ENCODE assay signal across 30 mouse cellular contexts in the genomic region with DNA sequence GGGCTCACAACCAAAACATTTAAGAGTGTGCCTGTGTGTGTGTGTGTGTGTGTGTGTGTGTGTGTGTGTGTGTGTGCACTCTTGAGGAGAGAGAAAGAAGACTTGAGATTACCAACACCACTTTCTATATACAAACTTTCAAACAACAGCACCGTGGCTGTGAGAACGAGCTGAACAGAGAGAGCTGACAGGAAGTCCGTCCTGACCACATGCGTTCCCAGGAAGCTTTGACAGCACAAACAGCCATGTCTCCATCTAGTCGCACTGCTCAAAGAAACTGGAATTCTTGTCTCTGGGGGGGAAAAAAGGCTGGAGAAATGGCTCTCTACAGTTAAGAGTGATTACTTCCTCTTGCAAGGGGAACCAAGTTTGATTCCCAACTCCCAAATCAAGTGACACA. TPM values are rescaled to one million over a fixed set of nuclear protein-coding genes. Genes with fewer than 3 reads are reported as not detected.
DNase-seq lines count a peak whose midpoint lies in the region; ATAC-seq and TF ChIP-seq lines count a peak whose summit lies in the region.
"Had no signal": no experiment of that assay in that cellular context is flagged by ENCODE, and none has a peak within 500 bp of the region (broad histone marks: within the 10 kb centered on the region; RNA-seq: fewer than 3 reads in every experiment).

No protein-coding gene starts in this region.

- no peak overlapping the region for H3K27ac ChIP-seq in kidney, postnatal 0 days
- H3K27ac ChIP-seq in kidney, adult 2 months (ENCODE audit: insufficient read depth, low read depth, low read length): no peak overlapping the region
- H3K27ac ChIP-seq in lung, embryonic 16.5 days (ENCODE audit: low read length): peak overlapping the region; percentile 55
- H3K27ac ChIP-seq in limb, embryonic 10.5 days: no peak overlapping the region
- H3K27ac ChIP-seq: embryonic facial prominence, embryonic 10.5 days; embryonic facial prominence, embryonic 13.5 days; forebrain, embryonic 10.5 days; forebrain, embryonic 13.5 days; gastrocnemius, adult 2 months; heart, adult 2 months; heart, embryonic 15.5 days; hindbrain, embryonic 10.5 days; hindbrain, embryonic 13.5 days had no signal

- no peak for TF ChIP-seq POLR2A in kidney, adult 2 months (IDR thresholded peaks at IDR 0.05; ENCODE audit: low read depth, low read length)

- DNase-seq in kidney, postnatal 0 days (ENCODE audit: low spot score): peak; percentile 32
- DNase-seq in kidney, adult 2 months: no peak
- no peak for DNase-seq in lung, adult 18-20 months
- DNase-seq in limb, embryonic 10.5 days (ENCODE audit: low spot score): peak; percentile 28
- peak; percentile 27 for DNase-seq in lung, postnatal 36 days
- DNase-seq in left cerebral cortex, adult 11 months (ENCODE audit: low spot score): no peak
- DNase-seq: adrenal gland, adult 2 months; adrenal gland, postnatal 14 days; cerebellum, adult 11-12 months; cerebellum, adult 8-10 months; cerebellum, postnatal 10 days; cerebellum, postnatal 36 days; embryo, embryonic 11 days; gastrocnemius, adult 2 months; gastrocnemius, postnatal 14 days; heart, adult 2 months; heart, postnatal 10 days; heart, postnatal 36 days had no signal

- H3K36me3 ChIP-seq in kidney, postnatal 0 days (ENCODE audit: insufficient read depth, low read length): no peaks in the 10 kb centered on the region
- no peaks in the 10 kb centered on the region for H3K36me3 ChIP-seq in kidney, adult 2 months (ENCODE audit: control insufficient read depth, insufficient read depth, low read length)
- H3K36me3 ChIP-seq in lung, embryonic 16.5 days (ENCODE audit: control insufficient read depth, insufficient read depth, low read length): no peaks in the 10 kb centered on the region
- no peaks in the 10 kb centered on the region for H3K36me3 ChIP-seq in limb, embryonic 10.5 days
- H3K36me3 ChIP-seq: embryonic facial prominence, embryonic 10.5 days; embryonic facial prominence, embryonic 13.5 days; forebrain, embryonic 10.5 days; heart, embryonic 15.5 days; hindbrain, embryonic 10.5 days; hindbrain, embryonic 13.5 days had no signal

- WGBS in kidney, postnatal 0 days: 55% methylated on average over 5 of the region's 5 CpGs
- 58% methylated on average over 5 of the region's 5 CpGs for WGBS in kidney, adult 2 months
- 24% methylated on average over 5 of the region's 5 CpGs for WGBS in lung, embryonic 16.5 days
- 66% methylated on average over 5 of the region's 5 CpGs for WGBS in limb, embryonic 10.5 days

- H3K4me3 ChIP-seq in kidney, postnatal 0 days (replicated peaks; ENCODE audit: low read depth, low read length): no peak overlapping the region
- H3K4me3 ChIP-seq in kidney, adult 2 months (ENCODE audit: insufficient read depth, low read depth, low read length): no peak overlapping the region
- H3K4me3 ChIP-seq in lung, embryonic 16.5 days (ENCODE audit: low read length): no peak overlapping the region
- H3K4me3 ChIP-seq in limb, embryonic 10.5 days: no peak overlapping the region
- H3K4me3 ChIP-seq: embryonic facial prominence, embryonic 10.5 days; embryonic facial prominence, embryonic 13.5 days; forebrain, embryonic 10.5 days; forebrain, embryonic 13.5 days; gastrocnemius, adult 2 months; heart, adult 2 months; heart, embryonic 15.5 days; hindbrain, embryonic 10.5 days; hindbrain, embryonic 13.5 days had no signal

- no peak for ATAC-seq in kidney, postnatal 0 days (replicated peaks; ENCODE audit: low FRiP score, low read depth)
- ATAC-seq in lung, embryonic 16.5 days (ENCODE audit: low read depth): peak; percentile 74; the same call in 1 of the 2 replicates
- ATAC-seq: CD4-positive, CD25-positive, alpha-beta regulatory T cell, adult 4 months; forebrain, embryonic 13.5 days; forebrain, embryonic 16.5 days; hindbrain, embryonic 16.5 days had no signal

- H3K9ac ChIP-seq in kidney, postnatal 0 days (ENCODE audit: low read depth, low read length): no peak overlapping the region
- no peak overlapping the region for H3K9ac ChIP-seq in lung, embryonic 16.5 days (ENCODE audit: low read length)
- H3K9ac ChIP-seq: forebrain, embryonic 13.5 days; heart, embryonic 15.5 days; hindbrain, embryonic 13.5 days had no signal

- H3K4me2 ChIP-seq in kidney, postnatal 0 days (ENCODE audit: low read length): no peak overlapping the region
- no peak overlapping the region for H3K4me2 ChIP-seq in lung, embryonic 16.5 days (ENCODE audit: low read depth, low read length)
- H3K4me2 ChIP-seq: embryonic facial prominence, embryonic 13.5 days; forebrain, embryonic 13.5 days; heart, embryonic 11.5 days; heart, embryonic 15.5 days; hindbrain, embryonic 13.5 days had no signal

- no peak for TF ChIP-seq CTCF in kidney, postnatal 0 days (IDR thresholded peaks at IDR 0.05; ENCODE audit: low read depth)
- no peak for TF ChIP-seq CTCF in kidney, adult 2 months (conservative IDR thresholded peaks at IDR 0.05; ENCODE audit: insufficient read depth, insufficient read length, low read depth, low read length)

- no peaks in the 10 kb centered on the region for H3K4me1 ChIP-seq in kidney, postnatal 0 days (replicated peaks; ENCODE audit: insufficient read depth, low read length)
- no peaks in the 10 kb centered on the region for H3K4me1 ChIP-seq in kidney, adult 2 months (ENCODE audit: control insufficient read depth, insufficient read depth, low read length)
- peaks cover 4% of the 10 kb centered on the region; the same call in 1 of the 2 replicates for H3K4me1 ChIP-seq in lung, embryonic 16.5 days (replicated peaks; ENCODE audit: control insufficient read depth, insufficient read depth, low read length)
- peaks cover 9% of the 10 kb centered on the region; the same call in 1 of the 2 replicates for H3K4me1 ChIP-seq in limb, embryonic 10.5 days
- H3K4me1 ChIP-seq: forebrain, embryonic 10.5 days; forebrain, embryonic 13.5 days; heart, embryonic 15.5 days; hindbrain, embryonic 10.5 days; hindbrain, embryonic 13.5 days had no signal

- H3K9me3 ChIP-seq in kidney, postnatal 0 days (replicated peaks; ENCODE audit: low read length): no peaks in the 10 kb centered on the region
- H3K9me3 ChIP-seq in lung, embryonic 16.5 days (ENCODE audit: control insufficient read depth, low read length): no peaks in the 10 kb centered on the region
- H3K9me3 ChIP-seq in limb, embryonic 10.5 days (replicated peaks): no peaks in the 10 kb centered on the region
- H3K9me3 ChIP-seq: forebrain, embryonic 13.5 days; heart, embryonic 15.5 days; hindbrain, embryonic 10.5 days; hindbrain, embryonic 13.5 days had no signal

- H3K27me3 ChIP-seq in kidney, postnatal 0 days (ENCODE audit: insufficient read depth, low read length): no peaks in the 10 kb centered on the region
- H3K27me3 ChIP-seq in kidney, adult 2 months (replicated peaks; ENCODE audit: control insufficient read depth, insufficient read depth, low read length): no peaks in the 10 kb centered on the region
- no peaks in the 10 kb centered on the region for H3K27me3 ChIP-seq in lung, embryonic 16.5 days (ENCODE audit: control insufficient read depth, insufficient read depth, low read depth, low read length)
- H3K27me3 ChIP-seq in limb, embryonic 10.5 days (ENCODE audit: low read depth, poor library complexity, severe bottlenecking): peaks cover 28% of the 10 kb centered on the region
- H3K27me3 ChIP-seq: embryonic facial prominence, embryonic 13.5 days; forebrain, embryonic 13.5 days; heart, embryonic 15.5 days; hindbrain, embryonic 13.5 days had no signal

RNA-seq across cellular contexts. Expression of gene Zfp703, which starts 45.4 kb away (rescaled TPM):
- polyA plus RNA-seq in kidney, postnatal 0 days (2015; fragmentation: Nextera tagmentation; extraction: Ambion mirVana): 10.2 and 11.3 TPM in 2 replicates
- 11.9 and 12.7 TPM in 2 replicates for polyA plus RNA-seq in kidney, adult 2 months (2012; rRNA removed)
- polyA plus RNA-seq in lung, embryonic 16.5 days (2015; fragmentation: Nextera tagmentation; extraction: Ambion mirVana): 8.8 and 9.1 TPM in 2 replicates
- 19.6 and 22.1 TPM in 2 replicates for polyA plus RNA-seq in limb, embryonic 10.5 days (2016; fragmentation: Nextera tagmentation; extraction: Ambion mirVana)

Comparison
In these comparisons a context has a peak if more than half of its experiments do, and no peak if none do; other contexts are left out.
1. DNase-seq: peak in kidney, postnatal 0 days (single experiment), limb, embryonic 10.5 days (single experiment) and lung, postnatal 36 days (single experiment); none in kidney, adult 2 months (single experiment), lung, adult 18-20 months (0 of 2) and left cerebral cortex, adult 11 months (single experiment).